Mouse (Mus musculus): ENCODE data around the gene Gm6525. TPM values are rescaled to one million over a fixed set of nuclear protein-coding genes. Genes with fewer than 3 reads are reported as not detected.

Gm6525 gene
- total and polyA plus RNA-seq, 3 experiments = 0.17 to 0.71 (median 0.31) TPM

- TF ChIP-seq EP300 (IDR thresholded peaks at IDR 0.05; ENCODE audit: low read length) (no peak), POLR2A (IDR thresholded peaks at IDR 0.05; ENCODE audit: low read depth, low read length) (peak; percentile 79), RAD21 (IDR thresholded peaks at IDR 0.05; ENCODE audit: low read depth, low read length) (peak; percentile 52), KAT2A (IDR thresholded peaks at IDR 0.05; ENCODE audit: insufficient replicate concordance, low read length) (0 out of 2 replicates have a peak, but pooled peaks have one; percentile 51), BHLHE40 (IDR thresholded peaks at IDR 0.05; ENCODE audit: low read depth, low read length) (no peak), RCOR1 (conservative IDR thresholded peaks at IDR 0.05; ENCODE audit: low read depth, low read length) (no peak; the same call in 1 of the 2 replicates), GABPA (IDR thresholded peaks at IDR 0.05; ENCODE audit: insufficient replicate concordance, low read depth, low read length) (no peak)
Observed at GRCm38 (mm10) chr3:84155558-84156006, 18.3 kb upstream of the Gm6525 start, which contains the start of gene Mnd1 (continued).

GRCm38 (mm10) chr3:84156105-84156504, 17.8 kb upstream of the Gm6525 start:
- dilution Hi-C loops (cut with MboI; ENCODE audit: extremely low pct_ligation_motif_present, extremely low pct_unique_long_range_greater_than_20kb, low sequenced_read_pairs) (no loop called here), in situ Hi-C loops (cut with MboI; ENCODE audit: low pct_ligation_motif_present, low pct_unique_long_range_greater_than_20kb, low sequenced_read_pairs) (loop anchor here (25.0 kb wide), 1 partner anchor 381 kb away; no protein-coding TSS in a partner anchor)
- peaks cover 4 to 41% of the 10 kb centered on the region in 2 experiments; a peak in 3 of 4 replicates for H3K4me1 ChIP-seq (ENCODE audit: control insufficient read depth in 1 of 2, insufficient read depth in 2 of 2)
- no peaks in the 10 kb centered on the region for H3K27me3 ChIP-seq (replicated peaks)
- no peak overlapping the region for H3K9ac ChIP-seq (ENCODE audit: insufficient read depth, low read depth)
- no peak for DNase-seq (ENCODE audit: extremely low read depth)
- TF ChIP-seq CHD2 (IDR thresholded peaks at IDR 0.05; ENCODE audit: low read length) (no peak), RAD21 (IDR thresholded peaks at IDR 0.05; ENCODE audit: low read depth, low read length) (no peak), GABPA (IDR thresholded peaks at IDR 0.05; ENCODE audit: insufficient replicate concordance, low read depth, low read length) (no peak), SIN3A (IDR thresholded peaks at IDR 0.05; ENCODE audit: low read length) (no peak), MAX (IDR thresholded peaks at IDR 0.05; ENCODE audit: low read length) (no peak), TBP (conservative IDR thresholded peaks at IDR 0.05; ENCODE audit: low read depth, low read length) (no peak), NRF1 (IDR thresholded peaks at IDR 0.05; ENCODE audit: low read depth, low read length) (no peak), UBTF (IDR thresholded peaks at IDR 0.05; ENCODE audit: low read depth, low read length) (no peak), ZKSCAN1 (IDR thresholded peaks at IDR 0.05; ENCODE audit: borderline replicate concordance, low read depth, low read length) (no peak), SMC3 (IDR thresholded peaks at IDR 0.05; ENCODE audit: low read depth, low read length) (no peak), RCOR1 (conservative IDR thresholded peaks at IDR 0.05; ENCODE audit: low read depth, low read length) (no peak), MEF2A (IDR thresholded peaks at IDR 0.05; ENCODE audit: borderline replicate concordance, low read depth, low read length) (no peak)
- peaks cover 2% of the 10 kb centered on the region for H3K9me3 ChIP-seq (replicated peaks; ENCODE audit: low read length)
- peak overlapping the region; percentile 55; the same call in 1 of the 2 replicates for H3K4me2 ChIP-seq (ENCODE audit: insufficient read depth, low read depth, poor library complexity, severe bottlenecking)
- peak overlapping the region in 2 of 3 experiments; percentile 37 to 73 for H3K4me3 ChIP-seq (replicated peaks in 1 of 3; ENCODE audit: low read depth in 2 of 3, low read length in 2 of 3, poor library complexity in 1 of 3)
- no peak overlapping the region for H3K27ac ChIP-seq (ENCODE audit: insufficient read depth, low read depth)
- H3K36me3 ChIP-seq (replicated peaks in 1 of 2; ENCODE audit: control insufficient read depth in 1 of 2, insufficient read depth in 1 of 2, low read length in 1 of 2) = peaks cover 0 to 6% of the 10 kb centered on the region in 2 experiments
- H3K79me2 ChIP-seq (replicated peaks; ENCODE audit: control insufficient read depth, extremely low read depth, insufficient read depth, poor library complexity, severe bottlenecking) = peaks cover 3% of the 10 kb centered on the region

- no peaks in the 10 kb centered on the region for H3K27me3 ChIP-seq (replicated peaks)
- H3K79me2 ChIP-seq (replicated peaks; ENCODE audit: control insufficient read depth, extremely low read depth, insufficient read depth, poor library complexity, severe bottlenecking) = peaks cover 3% of the 10 kb centered on the region; the same call in 1 of the 2 replicates
- no peak overlapping the region; the same call in 1 of the 2 replicates for H3K4me2 ChIP-seq (ENCODE audit: insufficient read depth, low read depth, poor library complexity, severe bottlenecking)
- peaks cover 4 to 41% of the 10 kb centered on the region in 2 experiments; a peak in 3 of 4 replicates for H3K4me1 ChIP-seq (ENCODE audit: control insufficient read depth in 1 of 2, insufficient read depth in 2 of 2)
- TF ChIP-seq RAD21 (IDR thresholded peaks at IDR 0.05; ENCODE audit: low read depth, low read length) = no peak; the same call in 1 of the 2 replicates
- no peak for TF ChIP-seq GABPA (IDR thresholded peaks at IDR 0.05; ENCODE audit: insufficient replicate concordance, low read depth, low read length)
- peak; percentile 65 for TF ChIP-seq MAFK (IDR thresholded peaks at IDR 0.05; ENCODE audit: insufficient replicate concordance, low read length)
- 0 out of 2 replicates have a peak, but pooled peaks have one; percentile 46 for TF ChIP-seq ZMIZ1 (IDR thresholded peaks at IDR 0.05; ENCODE audit: low read depth, low read length)
- TF ChIP-seq KAT2A (IDR thresholded peaks at IDR 0.05; ENCODE audit: insufficient replicate concordance, low read length) = peak; percentile 69; the same call in 1 of the 2 replicates
- 0 out of 2 replicates have a peak, but pooled peaks have one; percentile 24 for TF ChIP-seq TCF12 (IDR thresholded peaks at IDR 0.05; ENCODE audit: low read depth, low read length)
- TF ChIP-seq ETS1 (conservative IDR thresholded peaks at IDR 0.05; ENCODE audit: low read depth, low read length) = peak; percentile 87
- no peak for TF ChIP-seq MAX (IDR thresholded peaks at IDR 0.05; ENCODE audit: low read length)
- TF ChIP-seq EP300 (IDR thresholded peaks at IDR 0.05; ENCODE audit: low read length) = peak; percentile 65
- TF ChIP-seq UBTF (IDR thresholded peaks at IDR 0.05; ENCODE audit: low read depth, low read length) = no peak
- TF ChIP-seq IRF4 (IDR thresholded peaks at IDR 0.05; ENCODE audit: low read depth, low read length) = peak; percentile 60; the same call in 1 of the 2 replicates
- TF ChIP-seq BHLHE40 (IDR thresholded peaks at IDR 0.05; ENCODE audit: low read depth, low read length) = peak; percentile 40; the same call in 1 of the 2 replicates
- no peak for TF ChIP-seq POLR2AphosphoS2 (IDR thresholded peaks at IDR 0.05; ENCODE audit: low read depth, low read length)
- TF ChIP-seq SIN3A (IDR thresholded peaks at IDR 0.05; ENCODE audit: low read length) = peak; percentile 88
- TF ChIP-seq HCFC1 (IDR thresholded peaks at IDR 0.05; ENCODE audit: low read depth, low read length) = peak; percentile 32; the same call in 1 of the 2 replicates
- TF ChIP-seq MEF2A (IDR thresholded peaks at IDR 0.05; ENCODE audit: borderline replicate concordance, low read depth, low read length) = 0 out of 2 replicates have a peak, but pooled peaks have one; percentile 39
- 0 out of 2 replicates have a peak, but pooled peaks have one; percentile 13 for TF ChIP-seq MAZ (IDR thresholded peaks at IDR 0.05; ENCODE audit: low read depth, low read length)
- in situ Hi-C loops (cut with MboI; ENCODE audit: low pct_ligation_motif_present, low pct_unique_long_range_greater_than_20kb, low sequenced_read_pairs) (loop anchor here (25.0 kb wide), 1 partner anchor 380 kb away; no protein-coding TSS in a partner anchor), dilution Hi-C loops (cut with MboI; ENCODE audit: extremely low pct_ligation_motif_present, extremely low pct_unique_long_range_greater_than_20kb, low sequenced_read_pairs) (no loop called here)
- H3K9me3 ChIP-seq (replicated peaks; ENCODE audit: low read length) = no peaks in the 10 kb centered on the region
- DNase-seq (ENCODE audit: extremely low read depth) = peak; percentile 87
- H3K36me3 ChIP-seq (replicated peaks in 1 of 2; ENCODE audit: control insufficient read depth in 1 of 2, insufficient read depth in 1 of 2, low read length in 1 of 2) = peaks cover 0 to 3% of the 10 kb centered on the region in 2 experiments
- no peak overlapping the region for H3K27ac ChIP-seq (ENCODE audit: insufficient read depth, low read depth)
- no peak overlapping the region for H3K4me3 ChIP-seq (replicated peaks in 1 of 3; ENCODE audit: low read depth in 2 of 3, low read length in 2 of 3, poor library complexity in 1 of 3)
- no peak overlapping the region for H3K9ac ChIP-seq (ENCODE audit: insufficient read depth, low read depth)
Observed at GRCm38 (mm10) chr3:84157011-84157410, 16.9 kb upstream of the Gm6525 start.
